Mouse (Mus musculus) regulatory T cell (primary cell): ENCODE measurements around the gene Dusp1.

Experiments
- in situ Hi-C: fragments of 300-600 bp; cut with MboI, MseI; formaldehyde crosslinking; loops from one replicate; pipeline ENCODE4 v1.15.1; 2025; ENCODE audit warnings: high pct_unique_total_duplicates

The Dusp1 gene

DNA sequence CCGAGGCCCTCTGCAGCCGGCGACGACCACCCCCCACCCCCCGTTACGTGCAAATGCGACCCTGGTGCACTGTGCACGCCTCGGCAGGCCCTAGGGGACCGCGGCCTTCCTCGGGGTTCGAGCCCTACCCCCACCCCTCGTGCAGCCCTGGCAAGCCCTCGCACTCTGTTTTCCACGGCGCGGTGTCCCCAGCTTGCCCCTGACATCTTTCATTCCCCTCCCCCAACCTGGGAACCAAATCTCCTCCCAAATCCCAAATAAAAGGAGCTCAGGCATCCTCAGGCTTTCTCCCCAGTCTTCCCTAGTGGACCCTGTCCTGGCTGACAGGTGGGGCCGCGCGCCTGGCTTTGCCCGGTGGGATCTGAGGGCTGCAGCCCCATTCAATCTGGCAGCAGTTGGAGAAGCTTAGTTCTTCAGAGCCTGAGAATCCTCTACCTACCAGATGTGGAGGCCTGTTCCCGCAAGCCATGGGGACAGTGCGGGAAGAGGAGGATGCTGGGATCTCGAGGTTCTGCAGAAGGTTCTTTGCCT, at the start of gene Dusp1:
TSS of gene Dusp1 (minus strand) at position 478 of the 531 bp plus-strand sequence.
- in situ Hi-C loops = no loop called here

DNA sequence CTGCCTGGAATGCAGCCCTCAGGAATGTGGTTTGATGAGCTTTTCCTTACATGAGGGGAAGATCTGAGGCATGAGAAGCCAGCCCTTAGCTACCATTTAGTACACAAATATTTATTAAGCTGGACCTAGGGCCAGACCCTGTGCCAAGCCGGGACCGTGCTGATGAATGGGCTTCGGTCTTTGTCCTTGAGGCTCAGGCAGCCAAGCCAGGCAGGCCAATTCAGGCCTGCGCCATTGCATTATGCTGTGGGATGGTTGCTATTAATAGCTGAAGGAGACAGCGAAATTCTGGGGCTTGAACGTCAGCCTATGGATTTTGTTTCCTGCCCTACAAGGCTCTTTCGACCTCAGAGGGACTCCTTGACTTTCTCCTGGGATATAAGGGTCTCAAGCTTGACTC, 49.4 kb upstream of the Dusp1 start:
- in situ Hi-C loops = no loop called here

DNA sequence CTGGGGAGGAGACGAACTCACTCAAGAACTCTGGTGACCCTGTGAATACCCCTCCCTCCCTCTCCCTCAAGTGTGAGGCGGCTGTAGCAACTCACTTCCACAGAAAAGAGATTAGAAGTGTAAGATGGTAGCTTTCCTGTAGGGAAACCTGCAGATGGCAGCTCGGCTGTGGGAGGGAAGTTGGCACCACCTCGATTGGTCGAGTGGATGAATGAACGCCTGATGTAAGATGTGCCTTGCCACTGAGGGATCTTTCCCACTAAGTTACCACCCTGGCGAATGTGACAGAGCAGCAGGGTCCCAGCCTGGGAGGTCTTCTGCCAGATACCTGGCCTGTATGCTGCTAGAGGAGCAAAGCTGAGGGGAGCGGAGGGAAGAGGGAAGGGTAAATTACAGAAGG, 47.9 kb upstream of the Dusp1 start:
- in situ Hi-C loops = no loop called here

DNA sequence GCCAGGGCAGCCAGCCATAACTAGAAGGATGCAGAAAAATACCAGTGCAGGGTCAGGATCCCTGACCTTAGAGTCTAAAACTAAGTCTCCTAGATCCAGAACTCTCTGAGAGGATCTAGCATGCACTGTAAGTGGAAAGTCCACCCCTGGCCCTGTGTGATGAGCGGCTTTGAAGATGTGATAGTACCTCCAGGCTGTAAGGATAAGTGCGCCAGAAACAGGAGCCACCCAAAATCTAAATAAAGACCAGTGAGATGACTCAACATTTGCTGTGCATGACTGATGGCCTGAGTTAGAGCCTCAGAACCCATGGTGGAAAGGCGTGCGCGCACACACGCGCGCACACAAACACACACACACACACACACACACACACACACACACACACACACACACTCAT, 46.9 kb upstream of the Dusp1 start:
- in situ Hi-C loops = no loop called here

DNA sequence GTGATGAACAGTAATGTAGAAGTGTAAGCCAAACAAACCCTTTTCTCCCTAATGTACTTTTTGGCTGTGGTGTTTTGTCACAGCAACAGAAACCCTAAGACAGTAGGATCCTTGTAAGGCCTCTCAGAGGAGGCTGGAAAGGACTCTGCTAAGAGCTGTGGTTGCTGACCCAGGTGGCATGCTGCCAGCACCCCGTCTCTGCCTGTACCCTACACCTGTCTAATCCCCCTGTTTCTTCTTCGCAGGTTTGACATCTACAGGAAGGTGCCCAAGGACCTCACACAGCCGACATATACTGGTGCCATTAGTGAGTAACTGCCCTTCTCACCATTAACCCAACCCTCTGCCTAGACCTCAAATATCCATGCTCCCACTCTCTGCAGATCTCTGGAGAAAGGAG, 46.4 kb upstream of the Dusp1 start:
- in situ Hi-C loops = no loop called here

DNA sequence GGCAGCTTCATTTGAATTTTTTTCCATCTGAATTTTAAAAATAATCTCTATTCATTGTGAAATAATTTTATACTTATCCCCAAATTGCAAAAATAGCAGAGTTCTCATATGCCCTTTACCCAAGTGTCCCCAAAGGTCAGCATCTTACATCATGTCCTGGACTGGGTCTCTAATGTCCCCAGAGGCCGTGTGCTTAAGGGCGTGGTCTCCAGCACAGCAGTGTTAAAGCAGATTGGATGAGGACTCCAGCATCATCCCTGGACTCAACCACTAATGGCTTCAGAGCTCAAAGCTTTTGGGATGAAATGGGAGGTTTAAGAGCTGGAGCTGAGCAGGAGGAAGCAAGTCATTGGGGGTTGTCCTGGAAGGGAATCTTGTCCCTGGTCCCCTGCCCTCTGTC, 44.6 kb upstream of the Dusp1 start:
- in situ Hi-C loops = no loop called here

DNA sequence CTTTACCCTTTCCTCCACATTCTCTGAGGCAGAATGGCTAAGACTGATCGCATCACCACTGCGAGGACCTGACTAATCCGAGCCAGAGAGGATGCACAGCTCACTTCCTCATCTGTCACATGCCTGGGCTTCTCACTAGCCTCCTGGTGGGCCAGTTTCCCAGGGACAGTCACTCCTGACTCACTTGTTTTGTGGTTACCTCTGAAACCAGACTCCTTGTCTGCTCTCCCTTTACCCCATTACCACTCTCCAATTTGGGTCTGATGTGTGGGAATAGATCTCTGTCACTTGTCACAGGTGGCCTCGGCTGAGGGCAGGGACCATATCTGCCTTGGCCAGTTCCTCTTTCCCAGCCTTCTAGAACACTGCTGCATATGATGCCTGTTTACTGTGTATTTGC, 43.7 kb upstream of the Dusp1 start:
- in situ Hi-C loops = no loop called here

DNA sequence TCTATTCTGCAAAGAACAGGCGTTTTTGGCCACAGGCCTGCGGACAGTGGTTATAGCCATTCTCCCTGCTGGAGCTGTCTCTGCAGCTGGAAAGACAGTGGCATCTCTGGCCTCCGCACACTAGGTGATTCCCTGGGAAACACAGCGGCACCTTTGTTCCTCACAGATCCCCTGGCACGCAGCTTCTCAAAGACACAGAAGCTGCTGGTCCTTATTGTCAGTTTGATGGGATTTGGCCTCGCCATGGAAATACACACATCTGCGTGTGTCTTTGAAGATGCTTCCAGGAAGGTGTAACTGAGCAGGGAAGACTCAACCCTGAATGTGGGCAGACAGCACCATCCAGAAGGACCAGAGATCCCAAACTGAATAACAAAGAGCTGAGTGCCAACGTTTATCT, 41.4 kb upstream of the Dusp1 start:
- in situ Hi-C loops = no loop called here

DNA sequence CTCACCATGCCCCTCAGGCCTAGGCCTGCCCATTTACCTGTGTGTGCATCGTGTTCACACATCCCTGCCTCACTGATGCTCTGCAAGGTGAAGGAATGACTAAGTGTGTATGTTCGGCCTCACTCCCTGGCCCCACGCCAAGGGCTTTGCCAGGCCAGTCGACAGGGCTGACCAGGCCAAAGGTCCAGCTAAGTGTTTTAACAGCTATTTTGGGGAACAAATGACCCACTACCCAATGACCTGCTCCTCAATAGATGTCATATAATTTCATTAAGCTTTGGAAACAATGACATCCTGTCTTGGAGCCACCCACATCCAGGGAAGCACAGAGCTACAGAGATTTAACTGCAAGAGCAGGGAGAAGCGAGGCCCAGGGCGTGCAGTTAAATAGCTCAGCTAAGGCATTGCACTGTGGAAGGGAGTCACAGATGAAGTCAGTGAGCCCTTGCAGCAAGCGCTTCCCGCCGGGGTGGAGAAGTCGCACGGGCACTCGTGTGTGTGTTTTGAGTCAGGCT, 40.5 kb upstream of the Dusp1 start:
- in situ Hi-C loops = no loop called here

DNA sequence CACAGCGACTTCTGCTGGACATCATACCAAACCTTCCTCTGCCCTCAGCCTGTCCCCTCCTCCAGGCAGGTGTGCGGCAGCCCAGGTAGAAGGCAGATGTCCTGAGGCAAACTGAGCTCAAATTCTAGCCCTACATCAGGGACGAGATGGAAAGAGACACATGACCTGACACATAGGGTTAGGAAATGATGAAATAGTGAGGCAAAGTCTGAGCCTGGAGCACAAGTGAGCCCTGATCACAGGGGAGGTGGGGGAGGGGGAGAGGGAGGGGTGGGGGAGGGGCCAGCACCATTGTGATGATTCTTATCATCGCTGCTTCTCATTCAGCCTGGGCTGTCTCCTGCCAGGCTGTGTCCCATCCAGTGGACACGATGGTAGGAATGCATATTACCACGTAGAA, 40.0 kb upstream of the Dusp1 start:
- in situ Hi-C loops = no loop called here

DNA sequence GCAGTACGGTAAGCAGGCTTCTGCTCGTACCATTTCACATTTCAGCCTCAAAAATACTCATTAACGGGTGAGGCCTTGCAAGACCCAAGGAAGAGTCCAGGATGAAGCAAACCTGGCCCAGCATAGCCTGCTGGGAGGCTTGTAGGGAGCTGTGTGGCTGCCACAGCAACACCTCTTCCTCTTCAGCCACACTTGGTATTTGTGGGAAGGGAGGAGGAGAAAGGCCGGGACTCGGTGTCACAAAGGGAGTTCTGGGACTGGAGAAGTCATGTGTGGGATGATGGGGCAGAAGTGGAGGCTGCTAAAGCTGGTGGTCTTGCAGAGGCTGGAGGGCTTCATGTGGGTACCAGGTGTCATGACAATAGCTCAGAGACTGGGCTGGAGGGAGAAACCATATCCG, 39.6 kb upstream of the Dusp1 start:
- in situ Hi-C loops = no loop called here

DNA sequence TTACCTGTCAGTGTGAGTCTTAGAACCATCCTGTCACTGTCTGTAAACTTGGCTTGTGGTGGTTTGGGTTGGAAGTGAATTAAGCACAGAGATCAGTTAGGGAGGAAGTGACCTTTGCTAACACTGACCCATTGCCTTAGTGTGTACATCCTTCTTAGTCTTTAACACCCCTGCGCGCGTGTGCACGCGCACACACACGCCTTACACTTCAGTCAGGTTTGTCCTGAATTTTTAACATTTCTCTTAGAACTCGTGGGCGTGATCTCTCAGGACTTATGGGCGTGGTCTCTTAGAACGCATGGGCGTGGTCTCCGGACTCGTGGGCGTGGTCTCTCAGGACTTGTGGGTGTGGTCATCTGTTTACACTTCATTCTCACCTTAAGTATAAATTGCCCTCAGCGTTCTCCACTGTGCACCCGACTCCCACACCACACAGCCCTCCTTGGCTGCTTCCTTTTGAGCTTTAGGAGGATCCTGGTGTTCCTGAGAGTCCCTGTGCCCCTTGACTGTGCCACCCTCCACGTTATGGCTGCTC, 39.1 kb upstream of the Dusp1 start:
- in situ Hi-C loops = no loop called here

DNA sequence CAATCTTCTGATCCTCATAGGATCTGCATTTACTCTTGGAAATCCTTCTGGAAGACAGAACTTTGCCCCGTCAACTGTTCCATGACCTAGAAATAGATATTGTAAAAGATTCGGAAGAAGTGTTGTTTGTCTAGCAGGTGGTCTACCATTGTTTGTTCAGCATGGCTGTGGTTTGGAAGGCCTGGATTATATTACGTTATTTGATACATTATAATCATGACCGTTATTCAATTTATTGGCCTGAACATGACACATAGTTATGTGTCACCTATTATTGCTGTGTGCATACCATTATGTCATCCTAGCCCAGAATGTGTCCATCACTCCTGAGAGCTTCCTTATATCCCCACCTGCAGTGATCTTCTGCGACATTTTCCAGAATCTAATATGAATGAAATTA, 36.9 kb upstream of the Dusp1 start:
- in situ Hi-C loops = no loop called here

DNA sequence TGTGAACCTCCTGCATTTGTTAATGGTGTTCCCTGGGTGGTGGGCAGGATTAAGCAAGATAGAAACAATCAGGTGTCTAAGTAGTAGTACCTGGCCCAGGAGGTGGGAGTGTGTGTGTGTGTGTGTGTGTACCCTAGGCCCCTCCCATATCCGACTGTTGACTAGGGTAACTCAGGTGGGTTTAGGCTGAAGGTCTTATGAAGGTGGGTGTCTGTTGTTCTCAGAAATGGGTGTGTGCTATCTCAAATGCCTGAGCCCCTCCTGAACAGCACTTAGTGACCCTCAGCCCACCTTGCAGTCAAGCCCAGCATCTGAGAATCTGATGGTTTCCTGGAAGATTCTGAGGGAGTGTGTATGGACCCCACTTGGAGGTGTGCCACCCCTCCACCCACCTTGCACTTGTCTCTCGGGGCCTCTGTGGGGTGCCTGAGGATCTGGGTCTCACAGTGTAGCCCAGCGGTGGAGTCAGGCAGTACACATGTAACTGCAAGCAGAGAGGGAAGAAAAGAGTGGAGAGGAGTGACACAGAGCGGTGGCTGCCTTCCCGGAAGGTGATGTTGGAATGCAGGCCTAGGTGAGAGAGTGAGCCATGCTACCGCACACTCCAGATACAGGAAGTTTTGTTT, 35.0 kb upstream of the Dusp1 start:
- in situ Hi-C loops = no loop called here

DNA sequence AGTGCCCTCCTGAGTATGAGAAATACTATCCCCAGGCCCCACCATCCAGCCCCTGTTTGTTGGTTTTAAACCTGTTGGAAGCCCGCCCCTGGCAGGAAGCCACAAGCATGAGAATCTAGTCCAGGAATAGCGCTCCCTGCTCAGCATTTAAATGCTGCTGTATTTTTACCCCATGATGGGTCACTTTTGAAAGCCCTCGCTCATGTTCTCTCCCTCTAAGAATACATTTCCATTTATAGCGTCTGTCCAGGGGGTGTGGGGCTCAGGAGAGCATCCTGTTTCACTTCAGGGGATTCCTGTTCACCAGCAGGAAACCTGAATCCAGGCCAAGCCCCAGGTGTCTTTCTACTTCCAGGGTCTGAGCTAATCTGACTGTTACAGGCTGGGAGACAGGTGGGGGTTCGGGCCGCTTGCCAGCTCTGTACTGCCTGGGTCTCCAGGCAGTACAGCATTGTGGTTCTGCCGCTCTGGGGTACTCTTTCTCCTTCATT, 34.3 kb upstream of the Dusp1 start:
- in situ Hi-C loops = no loop called here

DNA sequence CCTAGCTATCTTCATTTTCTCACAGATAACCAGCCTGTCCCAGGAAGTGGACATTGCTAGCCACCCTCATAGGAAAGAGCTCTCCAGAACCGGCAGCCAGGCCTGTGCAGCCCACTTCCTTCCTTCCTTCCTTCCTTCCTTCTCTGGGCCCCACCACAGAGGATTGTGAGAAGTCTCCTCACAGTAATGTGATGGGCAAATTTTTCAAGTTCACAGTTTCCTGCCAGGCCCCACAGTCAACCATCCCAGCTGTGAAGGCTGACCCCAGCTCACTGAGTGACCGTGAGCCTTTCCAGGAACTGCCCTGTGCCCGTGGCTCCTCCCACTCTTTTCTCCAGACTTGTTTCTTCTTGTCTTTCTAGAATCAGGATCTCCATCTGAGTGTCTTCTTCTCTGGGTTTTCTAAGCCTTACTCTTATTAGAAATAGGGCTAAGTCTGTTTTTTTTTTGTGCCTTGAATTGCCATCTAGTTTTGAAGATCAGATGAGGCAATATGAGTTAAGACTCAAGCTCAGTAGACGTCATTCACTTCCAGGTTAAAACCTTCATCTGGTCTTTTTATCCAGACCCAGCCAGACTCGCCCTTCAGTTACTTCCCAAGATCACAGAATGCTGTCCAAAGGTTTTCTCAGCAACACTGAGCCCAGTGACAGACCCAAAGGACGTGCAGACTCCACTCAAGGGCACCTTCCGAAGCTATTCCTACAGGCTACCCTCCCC, 33.7 kb upstream of the Dusp1 start:
- in situ Hi-C loops = no loop called here

DNA sequence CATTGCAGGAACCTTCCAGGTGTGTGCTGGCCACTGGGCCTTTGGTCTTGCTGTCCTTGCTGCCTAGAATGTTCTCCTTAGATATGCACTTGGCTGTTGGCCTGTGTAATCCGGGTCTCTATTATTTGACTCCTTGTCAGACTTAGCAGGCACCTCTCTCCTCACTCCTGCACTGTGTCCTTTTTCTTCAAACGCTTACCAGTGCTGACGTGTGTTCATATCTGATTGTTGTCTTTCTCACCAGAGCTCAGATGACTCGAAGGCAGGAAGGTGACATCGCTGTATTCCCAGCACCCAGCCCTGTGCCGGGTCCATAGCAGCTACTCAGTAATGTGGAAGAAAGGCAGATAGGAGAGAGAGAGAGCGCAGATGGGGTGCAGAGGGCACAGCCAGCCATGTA, 33.0 kb upstream of the Dusp1 start:
- in situ Hi-C loops = no loop called here

DNA sequence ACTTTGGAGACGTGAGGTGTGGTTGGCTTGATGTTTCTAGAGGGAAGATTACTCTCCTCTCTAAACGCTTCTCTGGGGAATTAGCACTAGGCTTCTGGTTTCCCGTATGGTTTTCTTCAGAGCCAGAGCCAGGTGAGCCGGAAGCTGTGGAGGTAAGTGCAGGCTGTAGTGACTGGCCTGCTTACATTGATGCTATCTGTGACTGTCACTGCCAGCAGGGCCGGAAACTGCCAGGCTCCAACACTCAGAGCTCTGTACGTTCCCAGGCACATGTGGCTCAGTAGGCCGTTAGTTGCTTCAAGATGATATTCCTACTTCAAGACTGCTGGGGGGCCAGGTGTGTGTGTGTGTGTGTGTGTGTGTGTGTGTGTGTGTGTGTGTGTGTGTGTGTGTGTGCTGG, 32.2 kb upstream of the Dusp1 start:
- in situ Hi-C loops = no loop called here

DNA sequence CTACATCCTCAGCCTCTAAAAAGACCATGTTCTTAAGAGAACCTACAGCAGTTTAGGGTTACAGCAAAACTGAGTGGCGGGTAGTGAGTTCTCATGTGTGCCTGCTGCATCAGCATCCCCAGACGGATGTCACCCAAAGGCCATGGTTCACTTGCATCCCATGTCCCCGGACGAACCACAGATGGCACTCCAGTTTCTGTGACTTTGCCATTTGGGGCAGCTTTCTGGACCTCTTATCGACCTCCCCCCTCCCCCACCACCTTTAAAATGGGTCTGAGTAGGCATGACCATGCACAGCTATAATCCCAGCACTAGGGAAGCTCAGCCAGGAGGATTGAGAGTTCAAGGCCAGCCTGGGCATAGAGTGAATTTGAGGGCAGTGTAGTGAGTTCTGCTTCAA, 31.3 kb upstream of the Dusp1 start:
- in situ Hi-C loops = no loop called here

DNA sequence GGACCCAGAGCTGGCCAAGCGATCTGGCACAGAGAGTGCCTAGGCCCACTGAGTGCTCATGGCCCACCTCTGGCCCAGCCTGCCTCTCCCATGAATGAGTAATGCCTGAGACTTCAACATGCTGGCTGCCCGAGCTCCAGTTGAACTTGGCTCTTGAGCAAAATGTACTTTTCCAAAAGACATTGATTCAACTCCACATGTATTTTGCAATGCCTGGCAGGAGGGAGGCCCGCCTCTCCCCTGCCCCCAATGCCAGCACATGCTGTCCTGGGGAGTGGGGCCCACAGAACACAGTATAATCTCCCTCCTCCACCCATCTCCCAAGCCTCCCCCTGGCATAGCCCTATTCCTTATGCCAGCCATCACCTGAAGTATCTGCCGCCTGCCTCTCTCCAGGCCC, 30.6 kb upstream of the Dusp1 start:
- in situ Hi-C loops = no loop called here

DNA sequence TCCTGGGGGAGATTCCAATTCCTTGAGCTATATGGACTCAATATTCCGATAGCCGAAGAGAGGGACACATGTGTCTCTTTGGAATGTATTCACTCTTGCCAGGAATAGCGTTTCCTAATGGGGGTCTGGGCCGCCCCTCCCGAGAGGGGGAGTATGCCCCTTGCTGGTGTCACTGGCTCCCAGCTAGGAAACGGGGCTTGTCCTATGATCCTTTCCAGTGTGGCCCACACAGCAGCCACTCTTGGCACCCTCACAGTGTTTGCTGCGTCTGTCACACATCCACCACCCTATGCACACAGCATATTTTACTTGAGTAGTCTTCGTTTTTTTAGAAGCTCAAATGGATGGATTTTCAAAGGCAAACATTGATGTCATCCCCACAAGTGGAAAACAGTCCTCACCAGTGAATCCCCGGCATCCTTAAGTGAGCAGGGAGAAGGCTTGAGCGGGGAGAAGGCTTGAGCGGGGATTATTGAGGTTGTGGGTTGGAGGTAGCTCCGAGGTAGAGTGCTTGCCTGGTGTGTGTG, 26.1 kb upstream of the Dusp1 start:
- in situ Hi-C loops = no loop called here

DNA sequence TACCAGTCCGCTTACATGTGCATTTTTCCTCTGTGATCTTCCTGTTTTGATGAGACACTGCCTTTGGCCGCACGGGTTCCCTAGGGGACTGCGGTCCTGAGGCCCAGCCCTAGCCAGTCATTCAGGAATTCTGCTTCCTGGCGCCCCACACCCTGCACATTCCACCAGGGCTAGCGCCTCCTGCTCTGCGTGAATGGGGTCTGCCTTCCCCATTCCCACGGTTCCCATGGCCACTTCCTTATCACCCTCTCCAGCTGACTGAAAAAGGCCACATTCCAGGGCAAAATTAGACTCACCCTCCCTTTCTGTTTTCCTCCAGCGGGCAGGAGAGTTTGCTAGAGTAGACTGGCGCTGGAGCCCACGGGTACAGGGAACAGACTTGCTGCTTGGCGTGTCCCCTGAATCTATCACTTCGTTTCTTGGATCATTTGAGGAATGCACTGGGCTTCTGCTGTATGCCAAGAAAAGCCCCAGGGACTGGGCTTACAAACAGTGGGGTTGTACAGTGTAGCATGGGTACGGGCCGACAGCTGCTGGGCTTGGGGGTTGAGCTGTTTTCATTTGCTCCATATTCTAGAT, 22.7 kb upstream of the Dusp1 start:
- in situ Hi-C loops = no loop called here
